Mouse (Mus musculus): ENCODE measurements at regions not wholly inside any gene's neighbourhood (a gene's known extent, or its start where the extent isn't known, plus 50 kb on each side); places are given as distances from the start of the nearest gene placed in this dataset.

- H3K9me3 ChIP-seq (ENCODE audit: control insufficient read depth, low read length), result peaks cover 38% of the 10 kb centered on the region
- no peak overlapping the region for H3K27ac ChIP-seq (ENCODE audit: low read depth, low read length)
- WGBS, result 83% methylated on average over 8 of the region's 8 CpGs
Observed at GRCm38 (mm10) chr12:109539046-109539445, 61.1 kb downstream of the Rtl1 start.

DNA sequence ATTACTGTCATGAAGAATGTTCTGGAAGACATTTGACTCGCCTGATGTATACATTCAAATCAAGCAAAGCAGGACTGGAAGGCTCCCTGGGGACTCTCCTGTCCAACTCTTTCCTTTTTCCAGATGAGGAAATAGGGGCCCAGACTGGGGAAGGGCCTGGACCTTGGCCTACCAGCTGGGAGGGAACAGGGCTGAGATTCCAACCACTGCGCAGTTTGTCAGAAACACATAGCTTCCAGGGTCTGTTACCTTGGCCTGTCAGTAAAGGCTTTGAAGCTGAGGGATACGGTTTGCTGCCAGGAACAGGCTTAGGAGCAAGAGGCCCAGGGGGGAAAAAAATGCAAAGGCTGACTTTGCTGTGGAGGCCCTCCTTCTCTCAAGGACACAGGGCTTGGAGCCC lies 61.5 kb downstream of the Rtl1 start:
- H3K4me1 ChIP-seq (ENCODE audit: control insufficient read depth, insufficient read depth, low read length), result no peaks in the 10 kb centered on the region
- H3K9ac ChIP-seq (ENCODE audit: low read depth, low read length), result no peak overlapping the region
- peaks cover 38% of the 10 kb centered on the region for H3K9me3 ChIP-seq (ENCODE audit: control insufficient read depth, low read length)
- no peak for ATAC-seq (ENCODE audit: low FRiP score, low TSS enrichment)
- H3K4me2 ChIP-seq (replicated peaks; ENCODE audit: low read depth, low read length), result no peak overlapping the region
- H3K27ac ChIP-seq (ENCODE audit: low read depth, low read length), result no peak overlapping the region
- no peaks in the 10 kb centered on the region for H3K27me3 ChIP-seq (ENCODE audit: control insufficient read depth, insufficient read depth, low read length)
- H3K36me3 ChIP-seq (ENCODE audit: control insufficient read depth, insufficient read depth, low read length), result no peaks in the 10 kb centered on the region
- no peak overlapping the region for H3K4me3 ChIP-seq (ENCODE audit: low read length)
- 91% methylated on average over 3 of the region's 3 CpGs for WGBS

More at GRCm38 (mm10) chr12:109539046-109539445, 61.1 kb downstream of the Rtl1 start:
- no peak overlapping the region for H3K9ac ChIP-seq (ENCODE audit: low read depth, low read length)
- H3K4me1 ChIP-seq (ENCODE audit: control insufficient read depth, insufficient read depth, low read length), result no peaks in the 10 kb centered on the region
- no peak for ATAC-seq (ENCODE audit: low FRiP score, low TSS enrichment)
- H3K4me2 ChIP-seq (replicated peaks; ENCODE audit: low read depth, low read length), result no peak overlapping the region
- no peaks in the 10 kb centered on the region for H3K27me3 ChIP-seq (ENCODE audit: control insufficient read depth, insufficient read depth, low read length)
- H3K36me3 ChIP-seq (ENCODE audit: control insufficient read depth, insufficient read depth, low read length), result no peaks in the 10 kb centered on the region
- H3K4me3 ChIP-seq (ENCODE audit: low read length), result no peak overlapping the region

DNA sequence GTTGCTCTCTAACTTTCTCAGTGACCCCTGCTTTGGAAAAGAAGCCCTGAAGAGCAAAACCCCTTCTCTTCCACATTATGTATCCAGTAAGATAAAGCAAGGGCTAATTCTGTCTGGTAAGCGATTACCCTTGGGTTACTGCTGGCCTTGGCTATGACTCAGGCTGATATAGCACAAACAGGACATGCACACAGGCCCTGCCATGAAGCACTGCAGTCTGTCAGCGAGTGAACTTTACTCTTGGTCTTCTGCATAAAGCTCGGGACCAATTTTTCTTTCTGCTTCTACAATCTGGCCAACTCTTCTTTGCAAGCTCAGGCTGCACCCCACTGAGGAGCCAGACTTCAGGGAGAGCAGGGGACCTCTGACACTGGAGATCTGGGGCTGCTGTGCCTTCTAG lies 63.6 kb downstream of the Rtl1 start:
- Histone ChIP-seq H3K36me3 (ENCODE audit: control insufficient read depth, insufficient read depth, low read length) (no peaks in the 10 kb centered on the region), H3K9ac (ENCODE audit: low read depth, low read length) (no peak overlapping the region), H3K27me3 (ENCODE audit: control insufficient read depth, insufficient read depth, low read length) (no peaks in the 10 kb centered on the region), H3K4me1 (ENCODE audit: control insufficient read depth, insufficient read depth, low read length) (no peaks in the 10 kb centered on the region), H3K4me3 (ENCODE audit: low read length) (no peak overlapping the region), H3K27ac (ENCODE audit: low read depth, low read length) (no peak overlapping the region), H3K9me3 (ENCODE audit: control insufficient read depth, low read length) (peaks cover 27% of the 10 kb centered on the region), H3K4me2 (replicated peaks; ENCODE audit: low read depth, low read length) (no peak overlapping the region)
- 82% methylated on average over 3 of the region's 3 CpGs for WGBS
- ATAC-seq (ENCODE audit: low FRiP score, low TSS enrichment), result no peak

GRCm38 (mm10) chr12:109532392-109532791 lies 67.7 kb downstream of the Rtl1 start:
- Histone ChIP-seq H3K4me2 (replicated peaks; ENCODE audit: low read depth, low read length) (no peak overlapping the region), H3K4me1 (ENCODE audit: control insufficient read depth, insufficient read depth, low read length) (no peaks in the 10 kb centered on the region), H3K27me3 (ENCODE audit: control insufficient read depth, insufficient read depth, low read length) (no peaks in the 10 kb centered on the region), H3K36me3 (ENCODE audit: control insufficient read depth, insufficient read depth, low read length) (no peaks in the 10 kb centered on the region), H3K9me3 (ENCODE audit: control insufficient read depth, low read length) (peaks cover 22% of the 10 kb centered on the region), H3K4me3 (ENCODE audit: low read length) (no peak overlapping the region), H3K9ac (ENCODE audit: low read depth, low read length) (no peak overlapping the region), H3K27ac (ENCODE audit: low read depth, low read length) (no peak overlapping the region)
- ATAC-seq (ENCODE audit: low FRiP score, low TSS enrichment), result no peak
- 38% methylated on average over 8 of the region's 8 CpGs for WGBS

DNA sequence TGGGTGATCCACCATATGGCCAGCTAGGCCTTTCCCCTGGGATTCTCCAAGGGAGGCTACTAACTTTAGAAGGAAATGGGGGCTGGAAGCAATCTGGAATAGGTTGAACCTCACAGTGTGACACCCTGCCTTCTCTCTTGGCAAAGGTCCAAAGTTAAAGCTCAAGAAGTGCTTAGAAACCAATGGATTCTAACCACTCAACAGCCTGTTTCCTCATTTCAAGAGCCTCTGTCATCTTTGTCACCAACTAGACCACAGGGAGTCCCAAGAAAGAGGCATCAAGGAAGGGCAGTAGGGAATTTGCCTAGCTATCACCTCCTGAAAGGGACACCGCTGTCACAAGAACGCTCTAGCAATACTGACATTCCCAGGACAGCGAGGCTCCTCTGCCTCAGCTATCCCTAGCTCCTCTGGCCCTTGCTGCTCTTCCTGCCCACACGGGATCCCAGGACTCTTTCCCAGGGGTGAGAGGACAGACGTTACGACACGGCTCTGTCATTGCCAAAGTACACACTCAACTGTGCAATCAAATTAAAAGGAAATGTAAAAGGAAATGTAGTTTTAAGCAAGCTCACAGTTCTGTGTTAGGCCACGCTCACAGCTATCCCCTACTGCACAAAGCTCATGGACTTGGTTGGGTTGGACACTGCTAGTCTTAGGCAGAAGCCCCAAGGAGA lies 68.6 kb downstream of the Rtl1 start:
- Histone ChIP-seq H3K27me3 (ENCODE audit: control insufficient read depth, insufficient read depth, low read length) (no peaks in the 10 kb centered on the region), H3K36me3 (ENCODE audit: control insufficient read depth, insufficient read depth, low read length) (no peaks in the 10 kb centered on the region), H3K9ac (ENCODE audit: low read depth, low read length) (no peak overlapping the region), H3K27ac (ENCODE audit: low read depth, low read length) (no peak overlapping the region), H3K4me1 (ENCODE audit: control insufficient read depth, insufficient read depth, low read length) (no peaks in the 10 kb centered on the region), H3K4me3 (ENCODE audit: low read length) (no peak overlapping the region), H3K9me3 (ENCODE audit: control insufficient read depth, low read length) (peaks cover 29% of the 10 kb centered on the region), H3K4me2 (replicated peaks; ENCODE audit: low read depth, low read length) (no peak overlapping the region)
- no peak for ATAC-seq (ENCODE audit: low FRiP score, low TSS enrichment)
- WGBS, result 77% methylated on average over 8 of the region's 8 CpGs

GRCm38 (mm10) chr12:109530215-109531050 lies 69.7 kb downstream of the Rtl1 start:
- no peaks in the 10 kb centered on the region for H3K36me3 ChIP-seq (ENCODE audit: control insufficient read depth, insufficient read depth, low read length)
- peaks cover 37% of the 10 kb centered on the region for H3K9me3 ChIP-seq (ENCODE audit: control insufficient read depth, low read length)
- WGBS, result 59% methylated on average over 19 of the region's 19 CpGs
- H3K4me3 ChIP-seq (ENCODE audit: low read length), result no peak overlapping the region
- H3K4me2 ChIP-seq (replicated peaks; ENCODE audit: low read depth, low read length), result no peak overlapping the region
- H3K27ac ChIP-seq (ENCODE audit: low read depth, low read length), result no peak overlapping the region
- no peaks in the 10 kb centered on the region for H3K27me3 ChIP-seq (ENCODE audit: control insufficient read depth, insufficient read depth, low read length)
- H3K4me1 ChIP-seq (ENCODE audit: control insufficient read depth, insufficient read depth, low read length), result no peaks in the 10 kb centered on the region
- no peak overlapping the region for H3K9ac ChIP-seq (ENCODE audit: low read depth, low read length)
- ATAC-seq (ENCODE audit: low FRiP score, low TSS enrichment), result no peak

GRCm38 (mm10) chr12:109529501-109529900 lies 70.6 kb downstream of the Rtl1 start:
- no peak overlapping the region for H3K9ac ChIP-seq (ENCODE audit: low read depth, low read length)
- H3K4me3 ChIP-seq (ENCODE audit: low read length), result no peak overlapping the region
- H3K27ac ChIP-seq (ENCODE audit: low read depth, low read length), result no peak overlapping the region
- H3K36me3 ChIP-seq (ENCODE audit: control insufficient read depth, insufficient read depth, low read length), result no peaks in the 10 kb centered on the region
- ATAC-seq (ENCODE audit: low FRiP score, low TSS enrichment), result no peak
- H3K4me2 ChIP-seq (replicated peaks; ENCODE audit: low read depth, low read length), result no peak overlapping the region
- 60% methylated on average over 6 of the region's 6 CpGs for WGBS
- peaks cover 38% of the 10 kb centered on the region for H3K9me3 ChIP-seq (ENCODE audit: control insufficient read depth, low read length)
- no peaks in the 10 kb centered on the region for H3K4me1 ChIP-seq (ENCODE audit: control insufficient read depth, insufficient read depth, low read length)
- H3K27me3 ChIP-seq (ENCODE audit: control insufficient read depth, insufficient read depth, low read length), result no peaks in the 10 kb centered on the region

DNA sequence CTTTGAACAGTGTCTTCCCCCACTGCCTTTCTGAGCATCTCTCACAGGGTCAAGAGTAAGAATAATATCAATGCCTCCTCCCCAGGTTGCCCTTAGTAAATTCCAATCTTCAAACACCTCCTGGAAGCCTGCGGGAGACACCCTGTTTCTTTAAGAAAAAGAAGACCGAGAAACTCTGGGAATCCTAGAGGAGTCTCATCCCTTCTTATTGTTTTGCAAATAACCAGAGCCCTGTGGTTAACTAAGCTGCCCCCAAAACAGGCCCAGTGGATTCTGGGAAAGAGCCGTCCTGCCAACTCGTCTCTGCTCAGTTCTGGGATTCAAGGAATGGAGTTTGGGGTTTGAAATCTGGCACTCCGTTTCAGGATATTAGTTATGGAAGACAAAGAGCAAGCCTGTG lies 71.2 kb downstream of the Rtl1 start:
- WGBS, result 69% methylated on average over 5 of the region's 5 CpGs
- H3K4me3 ChIP-seq (ENCODE audit: low read length), result no peak overlapping the region
- no peak overlapping the region for H3K27ac ChIP-seq (ENCODE audit: low read depth, low read length)
- no peaks in the 10 kb centered on the region for H3K27me3 ChIP-seq (ENCODE audit: control insufficient read depth, insufficient read depth, low read length)
- no peaks in the 10 kb centered on the region for H3K36me3 ChIP-seq (ENCODE audit: control insufficient read depth, insufficient read depth, low read length)
- no peak overlapping the region for H3K9ac ChIP-seq (ENCODE audit: low read depth, low read length)
- H3K4me2 ChIP-seq (replicated peaks; ENCODE audit: low read depth, low read length), result no peak overlapping the region
- peaks cover 3% of the 10 kb centered on the region; the same call in 1 of the 2 replicates for H3K4me1 ChIP-seq (ENCODE audit: control insufficient read depth, insufficient read depth, low read length)
- peaks cover 38% of the 10 kb centered on the region for H3K9me3 ChIP-seq (ENCODE audit: control insufficient read depth, low read length)
- no peak for ATAC-seq (ENCODE audit: low FRiP score, low TSS enrichment)

DNA sequence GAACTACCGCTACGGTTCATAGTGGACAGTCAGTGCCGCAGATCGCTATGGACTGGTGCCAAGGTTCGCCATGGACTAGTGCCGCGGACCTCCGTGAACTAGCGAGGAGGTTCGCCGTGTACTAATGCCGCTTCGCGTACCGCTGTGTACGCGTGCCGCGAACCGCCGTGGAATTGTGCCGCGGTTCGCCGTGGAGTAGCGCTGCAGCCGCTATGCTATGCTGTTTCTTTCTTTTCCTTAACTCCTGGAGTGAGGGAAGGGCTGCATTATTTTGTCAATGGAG lies 71.9 kb downstream of the Rtl1 start:
- Histone ChIP-seq H3K27ac (ENCODE audit: low read depth, low read length) (no peak overlapping the region), H3K4me1 (ENCODE audit: control insufficient read depth, insufficient read depth, low read length) (peaks cover 9% of the 10 kb centered on the region; the same call in 1 of the 2 replicates), H3K27me3 (ENCODE audit: control insufficient read depth, insufficient read depth, low read length) (no peaks in the 10 kb centered on the region), H3K4me2 (replicated peaks; ENCODE audit: low read depth, low read length) (peak overlapping the region; percentile 52), H3K9me3 (ENCODE audit: control insufficient read depth, low read length) (peaks cover 38% of the 10 kb centered on the region), H3K9ac (ENCODE audit: low read depth, low read length) (0 out of 2 replicates have a peak overlapping the region, but pooled peaks have one; percentile 31), H3K4me3 (ENCODE audit: low read length) (peak overlapping the region; percentile 31), H3K36me3 (ENCODE audit: control insufficient read depth, insufficient read depth, low read length) (no peaks in the 10 kb centered on the region)
- WGBS, result 45% methylated on average over 27 of the region's 27 CpGs
- ATAC-seq (ENCODE audit: low FRiP score, low TSS enrichment), result no peak
